Mouse (Mus musculus) neutrophil, adult 5-6 weeks (primary cell): ENCODE measurements around the gene Aqp11. TPM values are rescaled to one million over a fixed set of nuclear protein-coding genes. Genes with fewer than 3 reads are reported as not detected.

Experiments
- ATAC-seq: fragments of 151-379, 151-347 bp; 2 replicates; pipeline ENCODE4 v1.8.0; 2017; ENCODE audit warnings: mild to moderate bottlenecking, moderate TSS enrichment; ENCODE audit not compliant: insufficient number of reproducible peaks, poor library complexity, low FRiP score, severe bottlenecking; ENCODE audit errors: extremely low read depth
- total RNA-seq: library from RNA; stranded (forward); fragments of 200-1000 nt; gene quantifications from 2 replicates; pipeline ENCODE4 v1.2.3, GENCODE M21; 2017

The Aqp11 gene
- total RNA-seq, 1 experiment from 2014 or later = 0.47 TPM

DNA sequence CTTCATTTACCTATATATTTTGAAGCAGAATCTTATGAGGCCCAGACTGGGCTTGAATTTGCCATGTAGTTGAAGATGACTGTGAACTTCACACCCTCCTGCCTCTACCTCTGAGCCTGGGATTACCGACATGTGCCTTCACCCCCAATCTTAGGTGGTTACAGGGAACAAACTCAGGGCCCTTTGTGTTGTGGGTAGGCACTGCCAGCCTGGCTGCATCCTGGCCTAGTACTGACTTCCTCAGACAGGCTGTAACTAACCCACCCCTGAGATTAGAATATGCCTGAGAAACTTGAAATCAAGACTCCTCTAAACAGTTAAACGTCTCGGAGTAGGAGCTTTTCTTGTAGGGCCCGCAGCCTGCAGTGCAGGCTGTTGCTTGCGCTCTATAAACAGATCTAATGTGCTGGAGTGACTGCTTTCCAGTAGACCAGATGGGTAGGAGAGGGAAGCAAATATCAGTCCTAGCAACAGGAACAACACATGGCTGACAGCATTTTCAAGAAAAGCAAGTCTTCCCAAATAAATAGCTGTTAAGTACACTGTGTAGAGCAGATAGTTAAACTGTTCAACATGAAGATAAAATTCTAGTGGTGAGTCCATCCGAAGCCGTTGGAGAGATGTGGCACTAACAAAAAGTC is 15.7 kb downstream of the Aqp11 start:
- no peak for ATAC-seq

DNA sequence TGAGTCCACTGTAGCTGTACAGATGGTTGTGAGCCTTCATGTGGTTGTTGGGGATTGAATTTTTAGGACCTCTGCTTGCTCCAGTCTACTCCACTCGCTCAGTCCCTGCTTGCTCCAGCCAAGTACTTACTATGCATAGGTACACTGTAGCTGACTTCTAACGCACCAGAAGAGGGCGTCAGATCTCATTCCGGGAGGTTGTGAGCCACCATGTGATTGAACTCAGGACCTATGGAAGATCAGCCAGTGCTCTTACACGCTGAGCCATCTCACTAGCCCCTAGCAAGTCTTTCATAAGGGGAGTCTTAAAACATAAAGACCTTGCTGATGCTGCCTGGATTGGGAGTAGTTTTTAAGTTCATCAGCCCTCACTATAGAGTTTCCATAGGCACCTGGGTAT is 18.0 kb downstream of the Aqp11 start:
- ATAC-seq = no peak

- ATAC-seq = no peak
These were observed 19.0 kb downstream of the Aqp11 start for GRCm38 (mm10) chr7:97719078-97719477.

- ATAC-seq = no peak
These were observed 20.8 kb downstream of the Aqp11 start for GRCm38 (mm10) chr7:97717326-97717725.

DNA sequence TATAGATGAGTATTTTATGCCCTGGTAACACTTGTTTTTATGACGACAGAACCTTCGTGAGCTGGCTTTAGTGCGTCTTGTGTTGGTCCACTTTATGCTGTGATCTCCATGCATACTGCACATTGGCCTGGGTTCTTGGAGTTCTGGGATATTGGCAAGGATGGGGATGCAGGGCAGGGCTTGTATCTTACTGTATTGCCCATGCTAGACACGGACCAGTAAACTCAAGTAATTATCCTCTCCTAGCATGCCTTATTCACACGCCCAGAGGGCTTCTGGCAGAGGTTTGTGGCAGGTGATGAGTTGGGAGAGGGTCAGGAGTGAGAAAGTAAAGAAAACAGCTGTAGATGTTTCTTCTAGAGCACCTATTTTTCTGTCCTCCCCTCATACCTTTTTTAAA is 23.4 kb downstream of the Aqp11 start:
- ATAC-seq = no peak

DNA sequence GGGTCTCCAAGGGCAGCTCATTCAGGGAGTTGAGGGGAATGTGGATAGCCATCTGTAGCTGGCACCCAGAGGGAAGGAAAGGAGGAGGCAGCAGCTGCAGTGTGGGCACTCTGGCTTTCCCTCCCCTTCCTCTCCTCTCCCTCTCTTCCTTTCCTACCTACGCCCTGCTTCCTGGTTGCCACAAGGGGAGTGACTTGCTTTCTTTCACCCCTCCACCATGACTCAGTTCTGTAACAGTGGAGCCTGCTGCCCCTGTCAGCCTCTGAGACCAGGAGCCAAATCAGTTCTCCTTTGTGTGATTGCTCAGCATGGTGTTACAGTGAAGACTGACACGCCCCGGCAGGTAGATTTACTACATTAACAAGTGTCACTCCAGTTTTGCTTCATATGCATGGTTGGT is 28.9 kb downstream of the Aqp11 start:
- ATAC-seq = no peak

DNA sequence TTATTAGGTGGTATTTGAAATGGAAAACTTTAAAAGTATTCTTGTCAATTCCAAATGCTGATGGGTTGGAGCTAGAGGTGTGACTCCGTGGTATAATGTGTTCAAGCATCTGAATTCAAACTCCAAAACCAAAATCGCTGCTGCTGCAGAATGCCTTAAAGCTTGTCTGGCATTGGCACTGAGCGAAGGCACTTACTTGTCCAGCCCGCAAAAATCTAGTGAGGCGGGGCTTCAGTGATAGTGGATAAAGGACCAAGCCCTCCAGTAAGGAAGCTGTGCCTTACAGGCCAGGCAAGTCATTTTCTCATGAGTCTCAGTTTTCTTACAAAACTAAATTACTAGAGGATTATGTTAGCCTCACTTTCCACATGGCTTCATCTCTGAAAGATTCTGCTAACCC is 30.3 kb downstream of the Aqp11 start:
- ATAC-seq = no peak

- no peak for ATAC-seq
These were observed 31.0 kb downstream of the Aqp11 start for GRCm38 (mm10) chr7:97707123-97707522.

GRCm38 (mm10) chr7:97701106-97701505 is 37.0 kb downstream of the Aqp11 start:
- no peak for ATAC-seq

DNA sequence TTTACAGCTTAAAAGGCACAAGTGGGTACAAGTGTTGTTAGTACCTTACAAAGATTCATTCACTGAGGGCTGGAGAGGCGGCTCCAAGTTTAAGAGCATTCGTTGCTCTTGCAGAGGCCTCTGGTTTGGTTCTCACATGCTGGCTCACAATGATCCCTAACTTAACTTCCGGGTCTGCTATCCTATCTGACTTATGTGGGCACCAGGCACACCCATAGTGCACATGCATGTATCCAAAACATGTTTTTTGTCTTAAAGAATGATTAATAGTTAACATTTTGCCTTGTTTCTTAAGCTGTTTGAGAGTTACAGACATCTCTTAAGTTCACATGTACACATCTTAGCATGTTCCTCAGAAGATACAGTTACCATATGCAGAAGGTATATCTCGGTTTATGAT is 37.9 kb downstream of the Aqp11 start:
- no peak for ATAC-seq

- ATAC-seq = peak; percentile 99
These were observed 41.4 kb downstream of the Aqp11 start, which contains the start of gene Clns1a for GRCm38 (mm10) chr7:97696506-97697254. Clns1a (plus strand) TSS chr7:97696634.

GRCm38 (mm10) chr7:97696133-97696505 is 42.0 kb downstream of the Aqp11 start:
- ATAC-seq = no peak

GRCm38 (mm10) chr7:97695441-97695840 is 42.6 kb downstream of the Aqp11 start:
- no peak for ATAC-seq

DNA sequence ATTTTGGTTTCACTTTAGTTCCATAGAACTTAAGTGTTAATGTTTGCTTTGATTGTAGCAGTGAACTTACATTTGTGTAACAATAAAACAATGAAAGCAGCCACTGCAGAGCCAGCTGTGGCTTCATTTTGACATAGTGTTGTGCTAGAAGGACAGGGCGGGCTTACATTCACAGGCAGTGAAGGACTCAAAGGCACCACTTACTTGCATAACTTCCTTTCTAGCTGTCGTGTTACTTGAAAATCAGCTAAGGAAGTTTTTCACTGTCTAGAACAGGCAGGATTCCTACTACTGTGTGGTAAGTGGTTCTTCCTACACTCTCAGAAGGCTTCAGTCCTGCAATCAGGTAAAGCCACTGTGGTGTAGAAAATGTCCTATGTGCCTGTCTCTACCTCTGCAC is 50.3 kb downstream of the Aqp11 start:
- no peak for ATAC-seq

GRCm38 (mm10) chr7:97679239-97679638 is 58.9 kb downstream of the Aqp11 start:
- no peak for ATAC-seq

Other genes starting within 250 kb of the Aqp11 start
- 16.1 and 19.6 TPM in 2 replicates for gene Aamdc, start 158.8 kb downstream of the Aqp11 start, total RNA-seq
- gene Rsf1, start 158.4 kb downstream of the Aqp11 start, total RNA-seq = 86.8 and 100 TPM in 2 replicates
- gene Clns1a, start 41.7 kb downstream of the Aqp11 start, total RNA-seq = 42.5 and 54.9 TPM in 2 replicates
- gene Pak1, start 50.3 kb upstream of the Aqp11 start, total RNA-seq = 14.2 and 15.8 TPM in 2 replicates
- gene Gdpd4, start 181.7 kb upstream of the Aqp11 start, total RNA-seq = not detected in 2 replicates